17 mouse cellular contexts compared by ENCODE assay signal in the genomic region with DNA sequence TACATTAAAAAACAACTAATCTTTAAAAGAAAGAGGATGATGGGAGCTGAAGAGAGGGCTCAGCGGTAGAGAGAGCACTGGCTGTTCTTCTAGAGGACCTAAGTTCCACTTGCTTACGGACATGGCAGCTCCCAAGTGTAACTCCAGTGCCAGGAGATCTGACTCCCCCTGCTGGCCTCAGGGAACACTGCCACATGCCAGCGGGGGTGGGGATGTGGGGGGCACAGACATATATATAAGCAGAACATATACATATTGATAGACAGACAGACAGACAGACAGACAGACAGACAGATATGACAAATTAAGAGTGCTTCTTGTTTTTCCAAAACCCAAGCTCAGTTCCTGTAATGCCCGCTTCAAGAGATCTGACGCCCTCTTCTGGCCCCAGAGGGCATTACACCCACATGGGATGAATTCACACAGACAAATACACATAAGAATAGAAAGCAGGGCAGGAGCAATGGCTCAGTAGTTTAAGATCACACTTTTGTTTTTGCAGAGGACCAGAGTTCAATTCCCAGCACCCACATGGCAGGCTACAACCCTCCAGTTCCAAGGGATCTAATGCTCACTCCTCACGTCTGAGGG. TPM values are rescaled to one million over a fixed set of nuclear protein-coding genes. Genes with fewer than 3 reads are reported as not detected.
A peak's percentile ranks its signal among the peaks of the same experiment; 100 is the strongest.
DNase-seq lines count a peak whose midpoint lies in the region; ATAC-seq and TF ChIP-seq lines count a peak whose summit lies in the region.
"Had no signal": no experiment of that assay in that cellular context is flagged by ENCODE, and none has a peak within 500 bp of the region (broad histone marks: within the 10 kb centered on the region; RNA-seq: fewer than 3 reads in every experiment).

No protein-coding gene starts in this region.

- no peak overlapping the region for H3K27ac ChIP-seq in hindbrain, postnatal 0 days
- H3K27ac ChIP-seq in hindbrain, embryonic 11.5 days (ENCODE audit: low read depth, low read length): no peak overlapping the region
- H3K27ac ChIP-seq in lung, postnatal 0 days (ENCODE audit: low read length): no peak overlapping the region
- no peak overlapping the region for H3K27ac ChIP-seq in stomach, postnatal 0 days (replicated peaks)
- H3K27ac ChIP-seq: forebrain, embryonic 13.5 days; hindbrain, embryonic 15.5 days; limb, embryonic 12.5 days had no signal

- WGBS in hindbrain, postnatal 0 days: 83% methylated on average over 6 of the region's 6 CpGs
- 77% methylated on average over 6 of the region's 6 CpGs for WGBS in hindbrain, embryonic 11.5 days
- WGBS in lung, postnatal 0 days: 71% methylated on average over 6 of the region's 6 CpGs
- 73% methylated on average over 6 of the region's 6 CpGs for WGBS in stomach, postnatal 0 days

- no peak for DNase-seq in hindbrain, postnatal 0 days (ENCODE audit: low spot score)
- no peak for DNase-seq in hindbrain, embryonic 11.5 days (ENCODE audit: low spot score)
- no peak for DNase-seq in lung, postnatal 0 days (ENCODE audit: low spot score)
- no peak for DNase-seq in lung, postnatal 25 days (ENCODE audit: low spot score)
- peak; percentile 89 for DNase-seq in R1 (ENCODE audit: low read depth, low spot score)
- DNase-seq in stomach, postnatal 0 days (ENCODE audit: low spot score): peak; percentile 41
- DNase-seq in frontal cortex, postnatal 10 days (ENCODE audit: low spot score in 2 of 2): no peak
- no peak for DNase-seq in lung, adult 18-20 months
- DNase-seq: cerebellum, postnatal 10 days; gastrocnemius, postnatal 25 days; lung, postnatal 36 days; right cerebral cortex, adult 18-20 months; thymus, postnatal 25 days had no signal

- H3K4me1 ChIP-seq in hindbrain, postnatal 0 days (ENCODE audit: insufficient read depth, low read length): no peaks in the 10 kb centered on the region
- no peaks in the 10 kb centered on the region for H3K4me1 ChIP-seq in hindbrain, embryonic 11.5 days (replicated peaks; ENCODE audit: control insufficient read depth, insufficient read depth, low read length)
- peaks cover 3% of the 10 kb centered on the region; the same call in 1 of the 2 replicates for H3K4me1 ChIP-seq in lung, postnatal 0 days (ENCODE audit: insufficient read depth, low read depth, low read length)
- no peaks in the 10 kb centered on the region for H3K4me1 ChIP-seq in stomach, postnatal 0 days (replicated peaks; ENCODE audit: control insufficient read depth, insufficient read depth)
- H3K4me1 ChIP-seq: forebrain, embryonic 13.5 days; hindbrain, embryonic 15.5 days had no signal

- H3K4me3 ChIP-seq in hindbrain, postnatal 0 days (ENCODE audit: low read length): no peak overlapping the region
- no peak overlapping the region for H3K4me3 ChIP-seq in hindbrain, embryonic 11.5 days (ENCODE audit: low read depth, low read length)
- no peak overlapping the region for H3K4me3 ChIP-seq in lung, postnatal 0 days (ENCODE audit: low read depth, low read length)
- no peak overlapping the region for H3K4me3 ChIP-seq in stomach, postnatal 0 days (ENCODE audit: low read depth, low read length)
- H3K4me3 ChIP-seq: forebrain, embryonic 13.5 days; heart, embryonic 15.5 days; hindbrain, embryonic 15.5 days; limb, embryonic 12.5 days had no signal

- ATAC-seq in hindbrain, postnatal 0 days: no peak
- no peak for ATAC-seq in hindbrain, embryonic 11.5 days (ENCODE audit: low FRiP score)
- ATAC-seq in lung, postnatal 0 days: 0 out of 2 replicates have a peak, but pooled peaks have one; percentile 30
- peak; percentile 40; the same call in 1 of the 2 replicates for ATAC-seq in stomach, postnatal 0 days (ENCODE audit: low FRiP score, low TSS enrichment)
- ATAC-seq: forebrain, embryonic 13.5 days had no signal

- no peaks in the 10 kb centered on the region for H3K27me3 ChIP-seq in hindbrain, postnatal 0 days (ENCODE audit: insufficient read depth, low read length)
- H3K27me3 ChIP-seq in hindbrain, embryonic 11.5 days (ENCODE audit: control insufficient read depth, insufficient read depth, low read length): no peaks in the 10 kb centered on the region
- no peaks in the 10 kb centered on the region for H3K27me3 ChIP-seq in lung, postnatal 0 days (replicated peaks; ENCODE audit: insufficient read depth, low read length)
- H3K27me3 ChIP-seq in stomach, postnatal 0 days (ENCODE audit: control insufficient read depth, insufficient read depth, low read length): no peaks in the 10 kb centered on the region
- H3K27me3 ChIP-seq: forebrain, embryonic 13.5 days; heart, embryonic 15.5 days; hindbrain, embryonic 15.5 days; limb, embryonic 12.5 days had no signal

- peak; percentile 46 for TF ChIP-seq CTCF in hindbrain, postnatal 0 days (IDR thresholded peaks at IDR 0.05; ENCODE audit: low read depth)
- peak; percentile 50 for TF ChIP-seq CTCF in lung, postnatal 0 days (IDR thresholded peaks at IDR 0.05)
- peak; percentile 61 for TF ChIP-seq CTCF in stomach, postnatal 0 days (IDR thresholded peaks at IDR 0.05; ENCODE audit: low read depth)

- no peak overlapping the region for H3K9ac ChIP-seq in hindbrain, postnatal 0 days (replicated peaks; ENCODE audit: low read length)
- H3K9ac ChIP-seq in hindbrain, embryonic 11.5 days (ENCODE audit: low read depth, low read length): no peak overlapping the region
- H3K9ac ChIP-seq in lung, postnatal 0 days (replicated peaks; ENCODE audit: low read depth): no peak overlapping the region
- H3K9ac ChIP-seq in stomach, postnatal 0 days (ENCODE audit: low read length): no peak overlapping the region
- H3K9ac ChIP-seq: forebrain, embryonic 13.5 days; heart, embryonic 15.5 days; hindbrain, embryonic 15.5 days; limb, embryonic 12.5 days had no signal

- no peak overlapping the region for H3K4me2 ChIP-seq in hindbrain, postnatal 0 days (ENCODE audit: low read depth, low read length)
- no peak overlapping the region for H3K4me2 ChIP-seq in hindbrain, embryonic 11.5 days (replicated peaks; ENCODE audit: low read depth, low read length)
- H3K4me2 ChIP-seq in lung, postnatal 0 days (replicated peaks; ENCODE audit: low read depth, low read length): no peak overlapping the region
- no peak overlapping the region for H3K4me2 ChIP-seq in stomach, postnatal 0 days (replicated peaks; ENCODE audit: low read depth)
- H3K4me2 ChIP-seq: forebrain, embryonic 13.5 days; hindbrain, embryonic 15.5 days; limb, embryonic 12.5 days had no signal

- no peak for TF ChIP-seq EP300 in lung, postnatal 0 days (IDR thresholded peaks at IDR 0.05)
- no peak for TF ChIP-seq EP300 in stomach, postnatal 0 days (optimal IDR thresholded peaks at IDR 0.05)

- no peaks in the 10 kb centered on the region for H3K36me3 ChIP-seq in hindbrain, postnatal 0 days (ENCODE audit: insufficient read depth, low read length)
- no peaks in the 10 kb centered on the region for H3K36me3 ChIP-seq in hindbrain, embryonic 11.5 days (ENCODE audit: control insufficient read depth, insufficient read depth, low read length)
- no peaks in the 10 kb centered on the region for H3K36me3 ChIP-seq in lung, postnatal 0 days (ENCODE audit: insufficient read depth, low read length)
- no peaks in the 10 kb centered on the region for H3K36me3 ChIP-seq in stomach, postnatal 0 days (ENCODE audit: control insufficient read depth, insufficient read depth, low read length)
- H3K36me3 ChIP-seq: heart, embryonic 15.5 days; hindbrain, embryonic 15.5 days; limb, embryonic 12.5 days had no signal

- no peaks in the 10 kb centered on the region for H3K9me3 ChIP-seq in hindbrain, postnatal 0 days (ENCODE audit: low read length)
- H3K9me3 ChIP-seq in hindbrain, embryonic 11.5 days (ENCODE audit: control insufficient read depth, low read length): no peaks in the 10 kb centered on the region
- no peaks in the 10 kb centered on the region for H3K9me3 ChIP-seq in lung, postnatal 0 days (ENCODE audit: low read length)
- H3K9me3 ChIP-seq in stomach, postnatal 0 days (ENCODE audit: control insufficient read depth, low read length): no peaks in the 10 kb centered on the region
- H3K9me3 ChIP-seq: heart, embryonic 15.5 days; hindbrain, embryonic 15.5 days had no signal

RNA-seq across cellular contexts. Expression of a gene that starts 21.5 kb away (rescaled TPM):
- 5.1 and 7.7 TPM in 2 replicates for total RNA-seq in hindbrain, postnatal 0 days (2014; rRNA removed)
- 3.7 and 4.5 TPM in 2 replicates for polyA plus RNA-seq in hindbrain, postnatal 0 days (2015; fragmentation: Nextera tagmentation; extraction: Ambion mirVana)
- 7.1 and 7.5 TPM in 2 replicates for polyA plus RNA-seq in hindbrain, embryonic 11.5 days (2014; fragmentation: Nextera tagmentation; extraction: Ambion mirVana)
- polyA plus RNA-seq in lung, postnatal 0 days (2015; fragmentation: Nextera tagmentation; extraction: Ambion mirVana): 47.2 and 50.5 TPM in 2 replicates
- polyA plus RNA-seq in stomach, postnatal 0 days (2015; fragmentation: Nextera tagmentation; extraction: Ambion mirVana): 11.8 and 12.3 TPM in 2 replicates

RNA-seq across cellular contexts. Expression of a gene that starts 48.9 kb away (rescaled TPM):
- total RNA-seq in hindbrain, postnatal 0 days (2014; rRNA removed): 0.25 and 1.0 TPM in 2 replicates
- 0.45 TPM in 2 replicates for polyA plus RNA-seq in hindbrain, postnatal 0 days (2015; fragmentation: Nextera tagmentation; extraction: Ambion mirVana)
- polyA plus RNA-seq in hindbrain, embryonic 11.5 days (2014; fragmentation: Nextera tagmentation; extraction: Ambion mirVana): 0.49 and 0.69 TPM in 2 replicates
- 1.00 and 1.1 TPM in 2 replicates for polyA plus RNA-seq in lung, postnatal 0 days (2015; fragmentation: Nextera tagmentation; extraction: Ambion mirVana)
- 3.0 and 3.2 TPM in 2 replicates for polyA plus RNA-seq in stomach, postnatal 0 days (2015; fragmentation: Nextera tagmentation; extraction: Ambion mirVana)

Comparison
In these comparisons a context has a peak if more than half of its experiments do, and no peak if none do; other contexts are left out.
1. ATAC-seq: peak in lung, postnatal 0 days (single experiment) and stomach, postnatal 0 days (single experiment); none in hindbrain, postnatal 0 days (single experiment) and hindbrain, embryonic 11.5 days (single experiment).
2. DNase-seq: peak in R1 (single experiment) and stomach, postnatal 0 days (single experiment); none in hindbrain, postnatal 0 days (single experiment), hindbrain, embryonic 11.5 days (single experiment), lung, postnatal 0 days (single experiment), lung, postnatal 25 days (single experiment), frontal cortex, postnatal 10 days (0 of 2) and lung, adult 18-20 months (0 of 2).
3. Peak in every context shown above with its lines, with median percentiles within 50 percentile points of each other: CTCF ChIP-seq.